Mouse (Mus musculus): ENCODE data around the gene Mindy4.

Gene Mindy4

GRCm38 (mm10) chr6:55367126-55367525 is 163.9 kb downstream of the Mindy4 start:
- no peak for DNase-seq (ENCODE audit: low read depth, low spot score)

All from R1 (cell line).